Mouse (Mus musculus) MEL (cell line): ENCODE measurements around the gene Rhou.

ENCODE experiments used
- BHLHE40 ChIP-seq: IDR thresholded peaks from 2 replicates; pipeline ENCODE4 v1.6.1; 2012; ENCODE audit warnings: low read depth, mild to moderate bottlenecking, inconsistent platforms, low read length, improper control_type of control experiment, borderline replicate concordance
- CTCF ChIP-seq, 3 experiments: IDR thresholded peaks in 2 of 3; conservative IDR thresholded peaks in 1 of 3; 2 replicates each; pipeline ENCODE4 v1.5.1; 2011 to 2012; ENCODE audit warnings: low read length in 3 of 3, low read depth in 2 of 3, mild to moderate bottlenecking in 2 of 3, improper control_type of control experiment in 1 of 3, inconsistent platforms in 1 of 3, mixed read lengths in 1 of 3, moderate library complexity in 1 of 3; ENCODE audit not compliant: control insufficient read depth in 1 of 3, insufficient read depth in 1 of 3, poor library complexity in 1 of 3, severe bottlenecking in 1 of 3
- E2F4 ChIP-seq: IDR thresholded peaks from 2 replicates; pipeline ENCODE4 v1.6.1; 2011; ENCODE audit warnings: low read depth, low read length, improper control_type of control experiment, borderline replicate concordance
- EP300 ChIP-seq, 2 experiments: IDR thresholded peaks; 2 replicates each; pipeline ENCODE4 v1.6.1; 2011; ENCODE audit warnings: improper control_type of control experiment in 2 of 2, low read length in 2 of 2, low read depth in 1 of 2, mild to moderate bottlenecking in 1 of 2
- JUND ChIP-seq: IDR thresholded peaks from 2 replicates; pipeline ENCODE4 v1.6.1; 2011; ENCODE audit warnings: low read depth, mild to moderate bottlenecking, improper control_type of control experiment, low read length
- NRF1 ChIP-seq: IDR thresholded peaks from 2 replicates; pipeline ENCODE4 v1.6.1; 2014; ENCODE audit warnings: low read depth, mild to moderate bottlenecking, inconsistent platforms, low read length, improper control_type of control experiment, moderate library complexity; ENCODE audit not compliant: poor library complexity, insufficient read depth, severe bottlenecking
- POLR2A ChIP-seq, 2 experiments: IDR thresholded peaks; 2 replicates each; pipeline ENCODE4 v1.6.1; 2011 to 2012; ENCODE audit warnings: low read length in 2 of 2, mild to moderate bottlenecking in 2 of 2, control low read depth in 1 of 2, improper control_type of control experiment in 1 of 2, low read depth in 1 of 2, moderate library complexity in 1 of 2; ENCODE audit not compliant: control insufficient read depth in 1 of 2, insufficient read depth in 1 of 2, poor library complexity in 1 of 2
- RCOR1 ChIP-seq: IDR thresholded peaks from 2 replicates; pipeline ENCODE4 v1.6.1; 2012; ENCODE audit warnings: low read depth, mild to moderate bottlenecking, inconsistent platforms, low read length, improper control_type of control experiment
- SMC3 ChIP-seq: IDR thresholded peaks from 2 replicates; pipeline ENCODE4 v1.6.1; 2011; ENCODE audit warnings: low read depth, low read length, improper control_type of control experiment
- USF1 ChIP-seq: IDR thresholded peaks from 2 replicates; pipeline ENCODE4 v1.6.1; 2014; ENCODE audit warnings: low read depth, mild to moderate bottlenecking, inconsistent platforms, low read length, improper control_type of control experiment, moderate library complexity

GRCm38 (mm10) chr8:123633801-123634200 lies 19.9 kb upstream of the Rhou start:
- no peak for TF ChIP-seq EP300 (IDR thresholded peaks at IDR 0.05; ENCODE audit: low read depth in 1 of 2, low read length in 2 of 2)
- TF ChIP-seq JUND: no peak
- TF ChIP-seq BHLHE40: no peak
- no peak for TF ChIP-seq CTCF (IDR thresholded peaks at IDR 0.05 in 2 of 3, conservative IDR thresholded peaks at IDR 0.05 in 1 of 3; ENCODE audit: control insufficient read depth in 1 of 3, insufficient read depth in 1 of 3, low read depth in 2 of 3, low read length in 3 of 3, poor library complexity in 1 of 3, severe bottlenecking in 1 of 3)
- no peak for TF ChIP-seq USF1
- TF ChIP-seq NRF1: no peak
- TF ChIP-seq RCOR1: no peak
- no peak for TF ChIP-seq POLR2A (IDR thresholded peaks at IDR 0.05; ENCODE audit: control insufficient read depth in 1 of 2, insufficient read depth in 1 of 2, low read depth in 1 of 2, low read length in 2 of 2, poor library complexity in 1 of 2)
- no peak for TF ChIP-seq E2F4
- TF ChIP-seq SMC3: no peak
